Mouse (Mus musculus): Measurements from ENCODE around the gene Zfp346. TPM values are rescaled to one million over a fixed set of nuclear protein-coding genes. Genes with fewer than 3 reads are reported as not detected.

Gene Zfp346
- polyA plus RNA-seq, 1 experiment from 2014 or later: 11.8 TPM

- Histone ChIP-seq H3K4me3 (replicated peaks; ENCODE audit: low read depth, low read length) (no peak overlapping the region), H3K9ac (ENCODE audit: low read depth, low read length) (peak overlapping the region; percentile 24; the same call in 1 of the 2 replicates), H3K4me2 (ENCODE audit: low read length) (peak overlapping the region; percentile 30), H3K27me3 (ENCODE audit: insufficient read depth, low read length) (no peaks in the 10 kb centered on the region), H3K4me1 (replicated peaks; ENCODE audit: insufficient read depth, low read length) (peaks cover 17% of the 10 kb centered on the region; the same call in 1 of the 2 replicates), H3K36me3 (ENCODE audit: insufficient read depth, low read length) (no peaks in the 10 kb centered on the region), H3K9me3 (replicated peaks; ENCODE audit: low read length) (no peaks in the 10 kb centered on the region), H3K27ac (peak overlapping the region; percentile 71)
- 13% methylated on average over 26 of the region's 26 CpGs for WGBS
- no peak for TF ChIP-seq CTCF (IDR thresholded peaks at IDR 0.05; ENCODE audit: low read depth)
- DNase-seq (ENCODE audit: low spot score) (peak; percentile 56), ATAC-seq (replicated peaks; ENCODE audit: low FRiP score, low read depth) (peak; percentile 38; the same call in 1 of the 2 replicates)
These were observed 66.6 kb downstream of the Zfp346 start for GRCm38 (mm10) chr13:55171517-55172335.

- ATAC-seq (replicated peaks; ENCODE audit: low FRiP score, low read depth): no peak
- H3K27ac ChIP-seq: no peak overlapping the region; the same call in 1 of the 2 replicates
- H3K4me2 ChIP-seq (ENCODE audit: low read length): peak overlapping the region; percentile 30
- no peak overlapping the region for H3K4me3 ChIP-seq (replicated peaks; ENCODE audit: low read depth, low read length)
- H3K9me3 ChIP-seq (replicated peaks; ENCODE audit: low read length): no peaks in the 10 kb centered on the region
- no peak for TF ChIP-seq CTCF (IDR thresholded peaks at IDR 0.05; ENCODE audit: low read depth)
- peaks cover 17% of the 10 kb centered on the region; the same call in 1 of the 2 replicates for H3K4me1 ChIP-seq (replicated peaks; ENCODE audit: insufficient read depth, low read length)
- 44% methylated on average over 7 of the region's 7 CpGs for WGBS
- no peak for DNase-seq (ENCODE audit: low spot score)
- no peak overlapping the region for H3K9ac ChIP-seq (ENCODE audit: low read depth, low read length)
- H3K36me3 ChIP-seq (ENCODE audit: insufficient read depth, low read length): no peaks in the 10 kb centered on the region
- H3K27me3 ChIP-seq (ENCODE audit: insufficient read depth, low read length): no peaks in the 10 kb centered on the region
These were observed 67.2 kb downstream of the Zfp346 start for GRCm38 (mm10) chr13:55172336-55172770.

- H3K27ac ChIP-seq: no peak overlapping the region
- no peaks in the 10 kb centered on the region for H3K36me3 ChIP-seq (ENCODE audit: insufficient read depth, low read length)
- H3K4me1 ChIP-seq (replicated peaks; ENCODE audit: insufficient read depth, low read length): peaks cover 9% of the 10 kb centered on the region; the same call in 1 of the 2 replicates
- ATAC-seq (replicated peaks; ENCODE audit: low FRiP score, low read depth) (no peak), DNase-seq (ENCODE audit: low spot score) (no peak)
- H3K27me3 ChIP-seq (ENCODE audit: insufficient read depth, low read length): no peaks in the 10 kb centered on the region
- 78% methylated on average over 11 of the region's 11 CpGs for WGBS
- H3K9ac ChIP-seq (ENCODE audit: low read depth, low read length): no peak overlapping the region
- H3K9me3 ChIP-seq (replicated peaks; ENCODE audit: low read length): no peaks in the 10 kb centered on the region
- H3K4me3 ChIP-seq (replicated peaks; ENCODE audit: low read depth, low read length): no peak overlapping the region
- TF ChIP-seq CTCF (IDR thresholded peaks at IDR 0.05; ENCODE audit: low read depth): no peak
- H3K4me2 ChIP-seq (ENCODE audit: low read length): no peak overlapping the region
These were observed 69.2 kb downstream of the Zfp346 start for GRCm38 (mm10) chr13:55174347-55174746.

GRCm38 (mm10) chr13:55176265-55176664 lies 71.2 kb downstream of the Zfp346 start:
- Histone ChIP-seq H3K27me3 (ENCODE audit: insufficient read depth, low read length) (no peaks in the 10 kb centered on the region), H3K4me1 (replicated peaks; ENCODE audit: insufficient read depth, low read length) (peaks cover 9% of the 10 kb centered on the region; the same call in 1 of the 2 replicates), H3K4me2 (ENCODE audit: low read length) (no peak overlapping the region), H3K36me3 (ENCODE audit: insufficient read depth, low read length) (no peaks in the 10 kb centered on the region), H3K9me3 (replicated peaks; ENCODE audit: low read length) (no peaks in the 10 kb centered on the region), H3K9ac (ENCODE audit: low read depth, low read length) (no peak overlapping the region), H3K27ac (no peak overlapping the region), H3K4me3 (replicated peaks; ENCODE audit: low read depth, low read length) (no peak overlapping the region)
- no peak for DNase-seq (ENCODE audit: low spot score)
- TF ChIP-seq CTCF (IDR thresholded peaks at IDR 0.05; ENCODE audit: low read depth): no peak
- ATAC-seq (replicated peaks; ENCODE audit: low FRiP score, low read depth): no peak
- WGBS: 73% methylated on average over 6 of the region's 6 CpGs

- WGBS: 64% methylated on average over 4 of the region's 4 CpGs
- Histone ChIP-seq H3K9me3 (replicated peaks; ENCODE audit: low read length) (no peaks in the 10 kb centered on the region), H3K27me3 (ENCODE audit: insufficient read depth, low read length) (no peaks in the 10 kb centered on the region), H3K27ac (no peak overlapping the region), H3K4me1 (replicated peaks; ENCODE audit: insufficient read depth, low read length) (no peaks in the 10 kb centered on the region), H3K4me3 (replicated peaks; ENCODE audit: low read depth, low read length) (no peak overlapping the region), H3K9ac (ENCODE audit: low read depth, low read length) (no peak overlapping the region), H3K36me3 (ENCODE audit: insufficient read depth, low read length) (no peaks in the 10 kb centered on the region), H3K4me2 (ENCODE audit: low read length) (no peak overlapping the region)
- ATAC-seq (replicated peaks; ENCODE audit: low FRiP score, low read depth): no peak
- no peak for DNase-seq (ENCODE audit: low spot score)
- peak; percentile 63 for TF ChIP-seq CTCF (IDR thresholded peaks at IDR 0.05; ENCODE audit: low read depth)
These were observed 72.9 kb downstream of the Zfp346 start for GRCm38 (mm10) chr13:55177903-55178496.

GRCm38 (mm10) chr13:55178556-55178955 lies 73.4 kb downstream of the Zfp346 start:
- Histone ChIP-seq H3K4me2 (ENCODE audit: low read length) (no peak overlapping the region), H3K27ac (no peak overlapping the region), H3K36me3 (ENCODE audit: insufficient read depth, low read length) (no peaks in the 10 kb centered on the region), H3K9me3 (replicated peaks; ENCODE audit: low read length) (no peaks in the 10 kb centered on the region), H3K9ac (ENCODE audit: low read depth, low read length) (no peak overlapping the region), H3K4me1 (replicated peaks; ENCODE audit: insufficient read depth, low read length) (no peaks in the 10 kb centered on the region), H3K4me3 (replicated peaks; ENCODE audit: low read depth, low read length) (no peak overlapping the region), H3K27me3 (ENCODE audit: insufficient read depth, low read length) (no peaks in the 10 kb centered on the region)
- WGBS: 37% methylated on average over 2 of the region's 2 CpGs
- ATAC-seq (replicated peaks; ENCODE audit: low FRiP score, low read depth): no peak
- peak; percentile 77 for DNase-seq (ENCODE audit: low spot score)
- peak; percentile 92 for TF ChIP-seq CTCF (IDR thresholded peaks at IDR 0.05; ENCODE audit: low read depth)

Measured in kidney, postnatal 0 days (tissue).